Mouse (Mus musculus) v-Abl transformed pro-B cells (cell line): ENCODE measurements around the gene Rab29.

ENCODE experiments used
- in situ Hi-C, 2 experiments: fragments of 400-800 bp; cut with MboI; formaldehyde crosslinking; loops; one replicate each; pipeline ENCODE4 v1.15.1; 2025; ENCODE audit not compliant: unreplicated experiment in 2 of 2

The Rab29 gene

DNA sequence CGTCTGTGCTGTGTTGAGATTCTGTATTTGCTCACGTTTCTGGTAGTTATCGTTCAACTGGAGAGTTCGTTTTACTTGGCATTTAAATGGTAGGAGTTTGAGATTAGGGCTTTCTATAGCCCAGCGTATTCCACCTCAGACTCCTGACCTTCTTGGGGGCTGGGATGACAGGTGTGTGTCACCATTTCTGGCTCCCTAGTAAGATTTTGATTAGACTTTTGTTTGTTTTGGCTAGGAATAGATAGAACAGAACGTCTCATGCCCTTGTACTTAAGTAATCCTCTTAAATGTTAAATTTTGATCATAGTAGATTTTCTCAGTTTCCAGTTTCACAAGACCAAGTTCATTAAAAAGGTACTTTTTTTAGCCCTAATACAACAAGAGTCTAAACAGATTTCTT, 50.6 kb downstream of the Rab29 start:
- in situ Hi-C loops = no loop called here

DNA sequence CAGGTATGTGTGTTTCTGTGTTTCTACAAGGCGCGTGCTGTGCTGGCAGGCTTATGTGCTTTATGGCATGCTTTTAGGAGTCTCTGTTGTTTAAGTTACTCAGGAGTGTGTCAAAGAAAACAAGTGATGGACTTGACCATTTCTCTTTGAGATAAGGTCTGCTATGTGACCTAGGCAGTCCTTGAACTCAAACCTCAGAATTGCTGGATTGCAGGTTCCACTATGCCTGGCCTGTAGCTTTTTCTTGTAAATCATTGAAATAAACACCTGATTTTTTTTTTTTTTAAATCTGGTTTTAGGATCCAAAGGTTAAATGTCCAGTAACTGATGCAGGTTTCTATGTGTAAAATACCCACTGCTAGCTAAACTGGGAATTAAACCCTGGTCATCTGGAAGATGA, 52.0 kb downstream of the Rab29 start:
- in situ Hi-C loops = no loop called here

DNA sequence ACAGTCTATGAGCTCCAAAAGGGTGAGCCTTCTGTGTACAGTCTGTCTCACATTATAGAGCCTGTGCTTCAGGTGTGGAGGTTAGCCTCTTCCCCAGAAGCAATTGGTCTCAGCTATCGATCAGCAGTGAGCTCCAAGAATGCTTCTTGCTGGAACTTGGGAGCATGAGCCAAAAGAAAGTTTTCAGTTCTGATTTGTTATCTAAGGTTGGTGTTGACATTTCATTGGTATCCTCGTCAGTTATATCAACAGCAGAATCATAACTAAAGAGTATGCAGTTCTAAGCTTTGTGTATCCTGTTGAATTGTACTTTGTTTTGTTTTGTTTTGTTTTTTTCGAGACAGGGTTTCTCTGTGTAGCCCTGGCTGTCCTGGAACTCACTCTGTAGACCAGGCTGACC, 55.1 kb downstream of the Rab29 start:
- in situ Hi-C loops = no loop called here
